Mouse (Mus musculus) ES-E14 (cell line): Measurements from ENCODE around the gene Fzd1. TPM values are rescaled to one million over a fixed set of nuclear protein-coding genes. Genes with fewer than 3 reads are reported as not detected.

Source experiments
- DNase-seq: peaks from one replicate; pipeline ENCODE4 v3.0.0-alpha.2; 2013; ENCODE audit warnings: low read depth, low spot score
- H3K27ac ChIP-seq: 2 replicates; pipeline ENCODE4 v1.5.1; 2012; ENCODE audit warnings: low read depth, mild to moderate bottlenecking, low read length, moderate library complexity, mixed read lengths; ENCODE audit not compliant: poor library complexity, insufficient read depth, severe bottlenecking
- H3K36me3 ChIP-seq: 2 replicates; pipeline ENCODE4 v1.6.1; 2012; ENCODE audit warnings: mild to moderate bottlenecking, low read length, moderate library complexity, mixed read lengths; ENCODE audit not compliant: control insufficient read depth, poor library complexity, insufficient read depth, severe bottlenecking
- H3K4me1 ChIP-seq, 2 experiments: fragments of 150-350 bp in 1 of 2; sonication (generic) in 1 of 2; 2 replicates each; pipeline ENCODE4 v1.6.1; 2012; ENCODE audit warnings: low read length in 2 of 2, mild to moderate bottlenecking in 1 of 2, mixed read lengths in 1 of 2; ENCODE audit not compliant: control insufficient read depth in 2 of 2, insufficient read depth in 2 of 2, poor library complexity in 1 of 2
- H3K4me3 ChIP-seq, 2 experiments: fragments of 150-350 bp in 1 of 2; sonication (generic) in 1 of 2; 2 replicates each; pipeline ENCODE4 v1.5.1; 2012; ENCODE audit warnings: low read length in 2 of 2, low read depth in 1 of 2, mild to moderate bottlenecking in 1 of 2, mixed read lengths in 1 of 2; ENCODE audit not compliant: insufficient read depth in 1 of 2, poor library complexity in 1 of 2, severe bottlenecking in 1 of 2
- H3K9ac ChIP-seq: 2 replicates; pipeline ENCODE4 v1.6.1; 2012; ENCODE audit warnings: low read depth, mild to moderate bottlenecking, low read length, mixed read lengths; ENCODE audit not compliant: poor library complexity, insufficient read depth, severe bottlenecking
- H3K9me3 ChIP-seq: fragments of 150-350 bp; sonication (generic); 2 replicates; pipeline ENCODE4 v1.6.1; 2012; ENCODE audit warnings: low read depth, mild to moderate bottlenecking, low read length; ENCODE audit not compliant: control insufficient read depth, insufficient read depth
- CHD2 ChIP-seq: IDR thresholded peaks from 2 replicates; pipeline ENCODE4 v1.6.1; 2014; ENCODE audit warnings: mild to moderate bottlenecking, low read depth, low read length, inconsistent platforms
- HCFC1 ChIP-seq: IDR thresholded peaks from 2 replicates; pipeline ENCODE4 v1.6.1; 2012; ENCODE audit warnings: low read length, inconsistent platforms, borderline replicate concordance; ENCODE audit not compliant: insufficient read depth
- MAFK ChIP-seq: IDR thresholded peaks from 2 replicates; pipeline ENCODE4 v1.6.1; 2014; ENCODE audit warnings: mild to moderate bottlenecking, low read depth, low read length, inconsistent platforms; ENCODE audit not compliant: insufficient read depth
- ZC3H11A ChIP-seq: IDR thresholded peaks from 2 replicates; pipeline ENCODE4 v1.6.1; 2012; ENCODE audit warnings: low read depth, mild to moderate bottlenecking, inconsistent platforms, low read length, borderline replicate concordance
- ZNF384 ChIP-seq: IDR thresholded peaks from 2 replicates; pipeline ENCODE4 v1.6.1; 2012; ENCODE audit warnings: low read depth, low read length, inconsistent platforms
- in situ Hi-C, 2 experiments: fragments of 600-800 bp; cut with MboI; formaldehyde crosslinking; loops; one replicate each; pipeline ENCODE4 v1.15.1; 2025; ENCODE audit warnings: low sequenced_read_pairs in 2 of 2, inconsistent platforms in 1 of 2; ENCODE audit not compliant: unreplicated experiment in 2 of 2
- total RNA-seq: library from RNA; depleted of rRNA; stranded (reverse); fragments of 300-350 nt; gene quantifications from 2 replicates; pipeline ENCODE4 v1.2.3, GENCODE M21; 2012

Fzd1 gene
- total RNA-seq, 1 experiment, result 3.5 TPM

GRCm38 (mm10) chr5:4801096-4801850, 43.4 kb upstream of the Fzd1 start:
- no peak overlapping the region for H3K27ac ChIP-seq
- no peaks in the 10 kb centered on the region for H3K9me3 ChIP-seq
- in situ Hi-C loops, result no loop called here
- no peak overlapping the region for H3K9ac ChIP-seq
- no peak overlapping the region for H3K4me3 ChIP-seq
- no peak for DNase-seq
- TF ChIP-seq MAFK (no peak), ZNF384 (no peak), CHD2 (no peak)
- H3K4me1 ChIP-seq, result no peaks in the 10 kb centered on the region
- no peaks in the 10 kb centered on the region for H3K36me3 ChIP-seq

- Histone ChIP-seq H3K9me3 (no peaks in the 10 kb centered on the region), H3K9ac (no peak overlapping the region), H3K4me3 (no peak overlapping the region), H3K4me1 (no peaks in the 10 kb centered on the region), H3K27ac (no peak overlapping the region), H3K36me3 (no peaks in the 10 kb centered on the region)
- no peak for TF ChIP-seq ZC3H11A
- TF ChIP-seq MAFK, result no peak
- TF ChIP-seq CHD2, result no peak
- DNase-seq, result no peak
- in situ Hi-C loops, result no loop called here
Measured at GRCm38 (mm10) chr5:4791219-4791618, 33.4 kb upstream of the Fzd1 start.

GRCm38 (mm10) chr5:4790265-4790664, 32.4 kb upstream of the Fzd1 start:
- H3K36me3 ChIP-seq, result no peaks in the 10 kb centered on the region
- TF ChIP-seq CHD2, result no peak
- no peak for TF ChIP-seq ZNF384
- TF ChIP-seq HCFC1, result no peak
- TF ChIP-seq ZC3H11A, result no peak
- no peak for TF ChIP-seq MAFK
- H3K27ac ChIP-seq, result no peak overlapping the region
- DNase-seq, result no peak
- H3K4me3 ChIP-seq, result no peak overlapping the region
- H3K9ac ChIP-seq, result no peak overlapping the region
- H3K4me1 ChIP-seq, result no peaks in the 10 kb centered on the region
- H3K9me3 ChIP-seq, result no peaks in the 10 kb centered on the region
- in situ Hi-C loops, result no loop called here

- Histone ChIP-seq H3K27ac (no peak overlapping the region), H3K9ac (no peak overlapping the region)
- TF ChIP-seq ZC3H11A (no peak), CHD2 (no peak), ZNF384 (no peak), HCFC1 (no peak), MAFK (no peak)
Measured at GRCm38 (mm10) chr5:4788484-4788883, 30.6 kb upstream of the Fzd1 start.

GRCm38 (mm10) chr5:4786816-4787215, 29.0 kb upstream of the Fzd1 start:
- H3K27ac ChIP-seq, result no peak overlapping the region
- no peak overlapping the region for H3K4me3 ChIP-seq
- H3K9ac ChIP-seq, result no peak overlapping the region
- in situ Hi-C loops, result no loop called here
- H3K9me3 ChIP-seq, result no peaks in the 10 kb centered on the region
- no peak for DNase-seq
- H3K36me3 ChIP-seq, result no peaks in the 10 kb centered on the region
- TF ChIP-seq CHD2, result no peak
- no peak for TF ChIP-seq HCFC1
- no peak for TF ChIP-seq ZNF384
- no peak for TF ChIP-seq MAFK
- TF ChIP-seq ZC3H11A, result no peak
- no peaks in the 10 kb centered on the region for H3K4me1 ChIP-seq

More at GRCm38 (mm10) chr5:4788484-4788883, 30.6 kb upstream of the Fzd1 start:
- H3K36me3 ChIP-seq, result no peaks in the 10 kb centered on the region
- no peak for DNase-seq
- H3K4me1 ChIP-seq, result no peaks in the 10 kb centered on the region
- no peaks in the 10 kb centered on the region for H3K9me3 ChIP-seq
- H3K4me3 ChIP-seq, result no peak overlapping the region
- in situ Hi-C loops, result no loop called here
